Mouse (Mus musculus) gastrocnemius, adult 18-20 months (tissue): ENCODE measurements around the gene Ssna1. TPM values are rescaled to one million over a fixed set of nuclear protein-coding genes. Genes with fewer than 3 reads are reported as not detected.

Source experiments
- DNase-seq: peaks from one replicate; pipeline ENCODE4 v3.0.0; 2021; ENCODE audit warnings: low spot score
- total RNA-seq, 2 experiments: library from RNA; stranded (reverse); gene quantifications; 2 replicates each; pipeline ENCODE4 v1.2.3; 2021

Ssna1 gene
- total RNA-seq, 2 experiments from 2014 or later: 27.9 to 30.9 TPM

DNA sequence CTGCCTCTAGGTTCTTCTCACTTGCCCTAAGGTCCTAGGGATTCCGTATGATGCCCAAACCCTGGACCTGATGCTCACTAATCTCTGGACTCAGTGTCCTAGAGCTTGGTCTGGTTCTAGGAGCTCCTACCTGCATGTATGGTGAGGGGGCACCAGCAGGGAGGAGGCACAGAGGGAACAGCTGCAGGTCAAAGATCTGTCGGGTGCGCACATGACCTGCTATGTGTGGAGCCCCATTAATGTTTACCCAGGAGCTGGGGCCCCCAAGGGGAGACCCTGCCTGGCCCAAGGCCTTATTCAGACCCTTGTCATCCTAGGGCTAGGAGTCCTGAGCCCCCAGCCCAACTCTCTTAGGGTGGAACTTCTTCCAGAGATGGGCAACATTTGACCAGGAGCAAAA lies 38.2 kb downstream of the Ssna1 start, which contains the start of gene Slc34a3:
Slc34a3 (minus strand) TSS at position 315 of the 400 bp plus-strand sequence.
- DNase-seq: no peak

DNA sequence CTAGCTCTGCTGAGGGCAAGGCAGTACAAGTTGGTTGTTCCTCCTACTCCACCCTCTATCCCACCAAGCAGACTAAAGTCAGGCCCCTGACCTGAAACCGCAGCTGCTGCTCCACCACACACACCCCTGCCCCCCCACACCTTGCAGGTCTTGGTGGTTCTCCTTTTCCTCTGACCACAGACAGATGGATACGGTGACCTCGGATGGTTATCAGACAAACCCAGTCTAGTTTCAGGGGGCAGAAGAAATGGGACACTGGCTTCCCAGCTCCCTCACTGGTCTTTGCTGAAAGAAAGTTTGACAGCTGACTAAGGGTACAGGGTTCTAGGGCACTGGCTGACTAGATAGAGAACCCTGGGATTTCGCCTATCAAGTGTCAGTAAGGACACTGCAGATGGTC lies 38.8 kb downstream of the Ssna1 start:
- DNase-seq: no peak

DNA sequence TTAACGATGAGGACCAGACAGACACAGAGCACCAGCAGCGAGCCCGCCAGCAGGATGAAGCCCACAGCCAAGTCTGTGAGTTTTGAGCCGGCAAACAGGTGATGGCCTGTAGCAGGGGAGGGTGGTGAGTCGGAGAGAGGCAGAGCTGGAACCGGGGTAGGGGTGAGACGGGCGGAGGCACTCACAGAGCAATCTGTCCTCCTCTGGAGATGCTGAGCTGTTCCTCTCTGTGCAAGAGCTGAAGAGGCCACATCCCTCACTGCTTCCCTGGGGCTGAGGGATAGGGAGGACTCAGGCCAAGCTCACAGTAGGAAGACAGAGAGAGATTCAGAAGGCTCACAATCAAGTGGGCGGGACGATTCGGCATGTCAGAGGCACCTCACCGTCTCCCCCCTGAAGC lies 41.2 kb downstream of the Ssna1 start:
- DNase-seq: no peak

DNA sequence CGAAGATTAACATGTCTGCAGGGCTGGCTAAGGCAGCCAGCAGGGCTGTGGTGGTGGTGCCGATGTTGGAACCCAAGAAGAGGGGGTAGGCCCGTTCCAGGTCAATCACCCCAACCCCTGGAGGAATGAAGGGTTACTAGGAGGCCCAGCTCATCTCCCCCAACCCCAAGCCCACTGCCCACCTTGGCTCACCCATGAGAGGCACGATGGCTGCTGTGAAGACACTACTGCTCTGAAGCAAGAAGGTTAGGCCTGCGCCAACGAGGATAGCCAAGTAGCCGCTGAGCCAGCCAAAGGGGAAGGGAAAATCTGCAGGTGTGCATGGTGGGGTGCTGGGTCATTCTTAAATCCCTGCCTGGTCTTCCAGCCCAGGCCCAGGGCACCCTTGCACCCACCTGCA lies 41.7 kb downstream of the Ssna1 start:
- no peak for DNase-seq

DNA sequence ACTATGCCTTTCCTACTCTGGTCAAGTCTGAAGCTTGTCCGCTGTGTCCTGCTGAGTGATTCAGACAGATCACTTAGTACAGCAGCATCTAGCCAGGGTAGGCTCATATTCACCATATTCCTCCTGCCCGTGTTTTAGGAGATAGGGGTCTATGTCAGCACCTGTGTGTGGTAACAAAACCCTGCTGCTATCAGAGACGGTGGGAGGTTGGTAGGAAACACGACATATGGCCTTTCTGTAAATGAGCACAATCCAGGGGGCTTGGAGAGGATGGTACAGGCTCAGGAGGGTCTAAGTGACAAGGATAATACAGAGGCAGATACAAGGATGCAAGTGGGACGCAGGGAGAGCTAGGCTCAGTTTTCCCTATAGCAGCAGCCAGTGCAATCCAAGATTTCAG lies 42.7 kb downstream of the Ssna1 start:
- DNase-seq: no peak

DNA sequence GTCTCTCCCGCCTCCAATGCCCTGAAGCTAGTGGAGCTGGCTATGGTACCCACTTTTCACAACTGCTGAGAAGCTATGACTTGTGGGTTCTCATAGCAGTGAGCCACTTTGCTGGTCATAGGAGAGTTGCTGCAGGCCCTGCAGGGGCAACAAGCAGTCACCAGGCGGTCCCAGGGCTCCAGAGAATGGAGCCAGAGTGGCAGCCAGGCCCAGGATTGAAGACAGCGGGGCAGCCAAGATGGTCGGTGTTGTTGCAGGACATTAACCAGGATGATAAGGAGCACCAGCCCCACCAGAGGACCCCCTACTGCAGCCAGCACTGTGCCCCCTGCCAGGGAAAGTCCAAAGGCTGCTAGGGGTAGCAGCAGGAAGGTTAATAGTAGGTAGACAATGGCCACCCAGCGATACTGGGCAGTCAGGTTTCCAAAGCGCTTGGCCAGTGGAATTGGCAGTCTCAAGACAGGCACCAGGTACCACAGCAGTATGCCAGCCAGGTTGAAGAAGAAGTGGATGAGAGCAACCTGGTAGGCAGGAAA lies 43.2 kb downstream of the Ssna1 start:
- no peak for DNase-seq

DNA sequence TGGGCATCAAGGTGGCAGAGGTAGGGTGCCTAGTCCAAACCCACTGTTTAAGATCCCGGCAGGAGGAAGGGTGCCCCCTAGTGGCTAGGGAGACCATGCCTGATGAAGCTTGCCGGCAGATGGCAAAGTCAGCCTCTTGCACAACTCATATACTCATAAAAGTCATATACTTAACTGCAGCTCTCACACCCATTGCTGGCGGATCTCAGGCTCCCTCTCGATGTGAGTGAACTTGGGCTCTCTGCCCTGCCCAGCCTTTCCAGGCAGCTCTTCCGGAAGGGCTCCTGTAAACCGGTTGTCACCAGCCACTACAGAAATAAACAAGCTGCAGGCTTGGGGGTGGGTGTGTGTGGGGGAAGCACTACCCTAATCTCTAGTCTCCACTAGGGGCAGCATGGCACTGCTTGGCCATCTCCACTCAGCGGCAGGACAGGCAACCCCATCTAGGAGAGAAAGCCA lies 43.8 kb downstream of the Ssna1 start:
- DNase-seq: peak; percentile 90

DNA sequence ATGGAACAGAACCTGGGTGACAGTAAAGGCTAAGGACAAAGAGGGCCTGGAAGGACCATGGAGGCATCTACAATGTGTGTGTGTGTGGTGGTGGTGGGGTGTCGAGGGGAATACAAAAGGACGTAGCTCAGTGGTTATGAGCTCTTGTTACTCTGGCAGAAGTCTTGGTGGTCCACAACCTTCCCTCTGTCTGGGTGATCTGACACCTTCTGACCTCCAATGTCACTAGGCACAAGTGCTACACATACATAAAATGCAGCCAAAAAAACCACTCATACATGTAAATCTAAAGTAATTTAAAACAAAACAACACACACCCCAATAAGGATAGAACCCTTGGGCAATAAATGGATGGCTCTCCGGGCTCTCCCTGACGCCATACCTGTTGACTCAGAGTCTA lies 44.8 kb downstream of the Ssna1 start:
- no peak for DNase-seq

DNA sequence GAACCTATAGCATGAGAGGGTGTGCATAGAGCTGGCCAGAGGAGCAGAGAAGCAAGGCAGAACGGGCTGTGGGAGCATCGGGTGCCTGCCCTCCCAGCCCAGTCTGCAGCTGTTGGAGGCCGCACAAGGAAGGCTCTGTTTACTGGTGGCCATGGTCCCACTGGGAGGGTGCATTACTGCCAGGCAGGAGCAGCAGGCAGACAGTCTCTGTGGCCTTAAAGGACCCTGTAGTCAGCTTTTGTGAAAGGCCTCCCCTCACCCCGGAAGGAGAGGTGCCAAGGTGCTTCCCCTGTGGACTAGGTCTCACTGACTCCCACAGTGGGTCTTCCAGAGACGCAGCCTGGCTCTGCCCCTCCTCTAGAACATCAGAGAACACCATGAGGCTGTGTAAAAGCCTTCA lies 45.4 kb downstream of the Ssna1 start:
- DNase-seq: peak; percentile 65

DNA sequence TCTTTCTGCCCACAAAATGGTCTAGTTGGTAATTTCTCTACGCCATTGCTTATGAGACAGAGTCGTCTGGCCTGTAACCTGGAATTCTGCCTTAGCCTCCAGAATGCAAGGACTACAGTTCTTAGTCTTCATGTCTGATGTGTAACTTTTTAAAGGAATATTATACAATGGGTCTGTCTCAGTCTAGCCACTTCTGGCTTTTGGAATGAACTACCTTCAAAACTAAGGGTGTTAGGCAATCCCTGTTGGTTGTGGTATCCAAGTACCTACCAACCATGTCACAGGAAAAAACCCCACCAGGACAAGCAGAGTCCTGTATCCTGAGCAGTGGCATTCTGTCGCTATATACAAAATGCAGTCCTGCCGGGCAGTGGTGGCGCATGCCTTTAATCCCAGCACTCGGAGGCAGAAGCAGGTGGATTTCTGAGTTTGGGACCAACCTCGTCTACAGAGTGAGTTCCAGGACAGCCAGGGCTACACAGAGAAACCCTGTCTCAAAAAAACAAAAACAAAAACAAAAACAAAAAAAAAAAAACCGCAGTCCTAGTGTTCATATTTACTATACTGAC lies 46.3 kb downstream of the Ssna1 start:
- no peak for DNase-seq

DNA sequence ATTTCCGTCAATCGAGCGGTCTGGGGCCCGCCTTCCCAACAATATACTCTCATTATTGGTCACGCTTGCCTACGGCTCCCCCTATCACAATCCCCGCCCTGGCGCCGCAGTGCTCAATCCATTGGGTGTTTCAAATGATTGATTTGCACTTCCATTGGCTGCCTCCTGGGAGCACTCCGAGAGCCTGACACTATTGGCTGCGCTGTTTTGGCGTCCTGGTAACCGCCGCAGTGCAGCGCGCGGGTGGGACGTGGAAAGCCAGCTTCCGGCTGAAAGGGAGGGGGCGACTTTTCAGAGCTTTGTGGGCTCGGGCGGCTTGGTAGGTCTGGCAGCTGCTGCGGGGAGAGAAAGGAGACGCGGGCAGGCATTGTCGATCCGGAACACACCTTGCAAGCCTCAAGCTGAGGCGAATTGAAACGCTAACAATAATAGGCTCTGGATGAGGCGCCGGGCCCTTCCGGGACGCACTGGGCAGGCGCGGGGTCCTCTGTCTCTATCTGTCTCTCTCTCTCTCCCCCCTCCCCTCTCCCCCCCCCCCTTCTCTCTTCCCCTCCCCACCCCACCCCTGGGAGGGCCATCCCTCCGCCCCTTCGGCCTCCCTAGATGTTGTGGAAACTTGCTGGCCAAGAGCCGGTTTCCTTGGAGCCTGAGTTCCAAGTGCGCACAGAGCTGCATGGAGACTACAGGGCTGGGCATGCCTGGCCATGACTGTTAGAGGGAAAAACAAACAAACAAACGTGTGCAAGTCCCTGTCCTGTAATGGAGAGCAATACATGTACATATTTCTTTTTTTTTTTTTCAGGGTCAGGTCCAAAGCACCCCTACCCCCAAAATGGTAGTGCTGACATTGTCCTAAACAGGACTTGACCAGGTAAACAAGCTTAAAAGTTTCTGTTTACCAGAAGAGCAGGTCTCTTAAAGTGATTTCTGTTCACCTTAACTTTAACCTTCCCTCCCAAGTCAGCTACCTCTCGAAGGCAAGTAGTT lies 47.2 kb downstream of the Ssna1 start:
- DNase-seq: peak; percentile 99

DNA sequence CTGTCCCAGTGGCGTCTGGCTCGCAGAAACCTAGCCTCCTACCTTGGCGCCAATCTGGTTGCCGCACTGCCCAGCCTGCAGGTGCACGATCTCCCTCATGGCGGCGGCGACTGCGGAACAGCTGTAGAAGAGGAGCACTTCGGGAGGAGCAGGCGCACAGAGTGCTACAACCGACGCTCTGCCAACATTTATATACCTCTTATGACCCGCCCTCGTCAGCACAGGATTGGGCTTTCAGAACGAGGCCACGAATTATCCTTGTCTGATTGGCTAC lies 47.8 kb downstream of the Ssna1 start, which contains the start of gene Tubb4b:
Tubb4b (minus strand) TSS at position 211 of the 274 bp plus-strand sequence.
- no peak for DNase-seq

DNA sequence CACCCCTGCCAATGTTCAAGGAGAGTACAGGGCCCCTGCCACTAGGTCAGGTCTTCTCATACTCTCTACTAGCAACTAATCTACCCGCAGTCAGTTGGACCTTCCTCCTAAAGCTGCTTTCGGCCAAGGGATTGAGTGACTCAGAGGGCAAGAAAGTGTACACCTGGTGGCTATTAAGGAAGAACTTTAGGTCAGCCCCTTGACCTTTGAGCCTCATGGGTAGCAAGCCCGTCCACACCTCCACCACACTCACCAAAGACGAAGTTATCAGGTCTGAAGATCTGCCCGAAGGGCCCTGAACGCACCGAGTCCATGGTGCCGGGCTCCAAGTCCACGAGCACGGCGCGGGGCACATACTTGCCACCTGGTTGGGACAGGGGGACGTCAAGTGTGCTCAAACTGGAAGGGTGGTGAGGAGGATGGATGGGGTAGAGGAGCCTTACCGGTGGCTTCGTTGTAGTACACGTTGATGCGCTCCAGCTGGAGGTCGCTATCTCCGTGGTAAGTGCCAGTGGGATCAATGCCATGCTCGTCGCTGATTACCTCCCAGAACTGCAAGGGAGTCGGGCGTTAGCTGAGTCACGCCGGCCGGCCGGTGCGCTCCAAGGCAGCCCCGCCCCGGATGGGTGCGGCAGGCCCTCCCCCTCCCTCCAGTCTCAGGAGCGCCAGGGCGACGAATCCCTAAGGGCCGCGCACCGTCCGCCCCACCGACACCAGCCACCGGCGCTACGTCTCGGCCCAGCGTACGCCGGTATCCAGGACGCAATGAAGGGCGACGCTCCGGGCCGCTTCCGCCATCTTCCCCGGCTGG lies 48.4 kb downstream of the Ssna1 start:
- DNase-seq: peak; percentile 87

DNA sequence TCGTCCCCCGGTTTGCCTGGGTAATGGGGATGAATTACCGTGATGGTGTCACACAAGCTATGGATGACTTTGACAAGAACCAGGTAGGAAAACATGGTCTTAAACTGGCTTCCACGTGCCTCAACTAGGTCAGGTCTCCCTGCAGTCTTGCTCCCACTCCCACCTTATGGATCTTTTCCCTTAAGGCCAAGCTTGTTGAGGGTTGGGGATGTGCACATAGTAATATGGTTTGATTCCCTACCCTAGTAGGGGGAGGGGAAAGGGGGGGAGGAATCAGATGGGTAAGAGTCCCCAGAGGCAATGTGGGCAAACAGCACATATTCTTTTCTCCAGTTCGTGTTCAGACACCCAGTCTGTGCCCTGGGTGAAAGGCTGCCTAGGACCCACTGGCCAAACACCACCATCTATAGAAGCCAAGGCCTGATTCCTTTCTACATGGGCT lies 50.9 kb downstream of the Ssna1 start:
- DNase-seq: no peak

Other genes with a start within 250 kb of the Ssna1 start
- gene Nsmf, start 218.1 kb downstream of the Ssna1 start, total RNA-seq: 10 to 100 TPM in 1 of 2 experiments, 1 to 10 TPM in 1; 8.8 to 10.5 TPM
- gene Entpd8, start 192.1 kb downstream of the Ssna1 start, total RNA-seq: not detected
- gene Noxa1, start 177.3 kb downstream of the Ssna1 start, total RNA-seq: not detected
- gene Nrarp, start 91.7 kb downstream of the Ssna1 start, total RNA-seq: 1 to 10 TPM; 3.4 to 8.6 TPM
- gene Tor4a, start 75.6 kb downstream of the Ssna1 start, total RNA-seq: 1 to 10 TPM in 1 of 2 experiments, under 1 TPM in 1; 0.84 to 1.2 TPM
- gene Nelfb, start 60.9 kb downstream of the Ssna1 start, total RNA-seq: 10 to 100 TPM; 18.8 to 21.3 TPM
- not detected for gene Stpg3, start 57.8 kb downstream of the Ssna1 start, total RNA-seq
- gene Fam166a, start 53.7 kb downstream of the Ssna1 start, total RNA-seq: not detected
- 100 to 1,000 TPM; 224 to 228 TPM for gene Tubb4b, start 47.7 kb downstream of the Ssna1 start, total RNA-seq
- not detected for gene Slc34a3, start 38.1 kb downstream of the Ssna1 start, total RNA-seq
- gene Rnf224, start 35.7 kb downstream of the Ssna1 start, total RNA-seq: not detected
- under 1 TPM; 0.50 to 0.74 TPM for gene Rnf208, start 30.2 kb downstream of the Ssna1 start, total RNA-seq
- gene Cysrt1, start 30.0 kb downstream of the Ssna1 start, total RNA-seq: not detected
- gene AL732309.1, start 25.6 kb downstream of the Ssna1 start, total RNA-seq: 1 to 10 TPM; 1.3 to 1.4 TPM
- gene Tmem203, start 17.0 kb downstream of the Ssna1 start, total RNA-seq: 10 to 100 TPM; 12.0 to 12.1 TPM
- 1 to 10 TPM; 2.9 to 3.8 TPM for gene Tprn, start 9.8 kb downstream of the Ssna1 start, total RNA-seq
- gene Anapc2, start within 50 bp of the Ssna1 start, total RNA-seq: 10 to 100 TPM; 27.6 to 30.4 TPM
- gene Tmem210, start 15.7 kb upstream of the Ssna1 start, total RNA-seq: not detected
- gene Lrrc26, start 17.5 kb upstream of the Ssna1 start, total RNA-seq: not detected
- not detected for gene Grin1, start 46.7 kb upstream of the Ssna1 start, total RNA-seq
- gene Man1b1, start 59.9 kb upstream of the Ssna1 start, total RNA-seq: 10 to 100 TPM; 14.0 to 15.2 TPM
- gene Dpp7, start 83.9 kb upstream of the Ssna1 start, total RNA-seq: 10 to 100 TPM; 15.2 to 17.9 TPM
- gene Uap1l1, start 93.2 kb upstream of the Ssna1 start, total RNA-seq: 1 to 10 TPM; 3.8 to 5.7 TPM
- gene Sapcd2, start 99.9 kb upstream of the Ssna1 start, total RNA-seq: not detected
- gene Entpd2, start 123.4 kb upstream of the Ssna1 start, total RNA-seq: 1 to 10 TPM; 6.2 to 8.3 TPM
- 10 to 100 TPM; 15.8 to 19.0 TPM for gene Npdc1, start 126.9 kb upstream of the Ssna1 start, total RNA-seq
- gene Fut7, start 150.8 kb upstream of the Ssna1 start, total RNA-seq: not detected
- 10 to 100 TPM; 14.1 to 15.5 TPM for gene Abca2, start 156.3 kb upstream of the Ssna1 start, total RNA-seq
- gene Clic3, start 184.4 kb upstream of the Ssna1 start, total RNA-seq: 1 to 10 TPM in 1 of 2 experiments, under 1 TPM in 1; 0.39 to 1.0 TPM
- gene Paxx, start 188.7 kb upstream of the Ssna1 start, total RNA-seq: 10 to 100 TPM; 13.7 to 15.1 TPM
- not detected for gene Ptgds, start 197.6 kb upstream of the Ssna1 start, total RNA-seq
- not detected for gene Lcn12, start 221.5 kb upstream of the Ssna1 start, total RNA-seq
- 10 to 100 TPM; 81.5 to 84.3 TPM for gene Fbxw5, start 228.3 kb upstream of the Ssna1 start, total RNA-seq
- 1 to 10 TPM; 2.0 to 2.1 TPM for gene C8g, start 229.3 kb upstream of the Ssna1 start, total RNA-seq